Mouse (Mus musculus): ENCODE measurements around the gene Fam110c.

GRCm38 (mm10) chr12:31060245-31060644 lies 13.4 kb upstream of the Fam110c start:
- no peak for TF ChIP-seq CTCF (IDR thresholded peaks at IDR 0.05; ENCODE audit: control insufficient read depth, insufficient read depth, low read length)
- no peak for TF ChIP-seq POLR2A (IDR thresholded peaks at IDR 0.05; ENCODE audit: borderline replicate concordance, control insufficient read depth, low read depth, low read length)
